Mouse (Mus musculus) spleen, adult 2 months (tissue): ENCODE data around the gene Slc44a1. TPM values are rescaled to one million over a fixed set of nuclear protein-coding genes. Genes with fewer than 3 reads are reported as not detected.

ENCODE experiments used
- DNase-seq, 2 experiments: peaks; one replicate each; pipeline versions ENCODE4 v3.0.0 to v3.0.0-alpha.2; 2012 to 2021; ENCODE audit warnings: low spot score in 2 of 2, low read depth in 1 of 2
- H3K27ac ChIP-seq: fragments of 200-500 bp; 2 replicates; pipeline ENCODE4 v1.5.1; 2012; ENCODE audit warnings: low read length, inconsistent platforms; ENCODE audit not compliant: insufficient read depth
- H3K27me3 ChIP-seq: fragments of 200-500 bp; 2 replicates; pipeline ENCODE4 v1.6.1; 2012; ENCODE audit warnings: mild to moderate bottlenecking, moderate library complexity, low read length, inconsistent platforms; ENCODE audit not compliant: control insufficient read depth, insufficient read depth
- H3K36me3 ChIP-seq: fragments of 200-500 bp; 2 replicates; pipeline ENCODE4 v1.6.1; 2012; ENCODE audit warnings: mild to moderate bottlenecking, low read length, inconsistent platforms; ENCODE audit not compliant: control insufficient read depth, insufficient read depth
- H3K4me1 ChIP-seq: fragments of 200-500 bp; 2 replicates; pipeline ENCODE4 v1.6.1; 2011; ENCODE audit warnings: inconsistent platforms; ENCODE audit not compliant: control insufficient read depth, insufficient read depth, insufficient read length
- H3K4me3 ChIP-seq: fragments of 200-500 bp; 2 replicates; pipeline ENCODE4 v1.5.1; 2011; ENCODE audit warnings: mild to moderate bottlenecking, inconsistent platforms; ENCODE audit not compliant: insufficient read depth, insufficient read length; ENCODE audit errors: extremely low read depth
- CTCF ChIP-seq: fragments of 200-500 bp; IDR thresholded peaks from 2 replicates; pipeline ENCODE4 v1.5.1; 2011; ENCODE audit warnings: mild to moderate bottlenecking, inconsistent platforms; ENCODE audit not compliant: insufficient read depth, insufficient read length, insufficient replicate concordance; ENCODE audit errors: extremely low read depth
- POLR2A ChIP-seq: fragments of 200-500 bp; IDR thresholded peaks from 2 replicates; pipeline ENCODE4 v1.6.1; 2011; ENCODE audit warnings: low read depth, low read length, inconsistent platforms
- WGBS: fragments of 180-500 bp; shearing (Covaris S2); methylation state at CpG from one replicate; pipeline ENCODE4 v1.1.7; 2018; 5-methylcytosine and 5-hydroxymethylcytosine counted together
- polyA plus RNA-seq: library from polyadenylated mRNA; depleted of rRNA; stranded (reverse); fragments of >200 nt; gene quantifications from 2 replicates; pipeline ENCODE4 v1.2.3, GENCODE M21; 2012

Slc44a1 gene
- polyA plus RNA-seq, 1 experiment: 10.3 TPM

GRCm38 (mm10) chr4:53487216-53488188, 47.3 kb downstream of the Slc44a1 start:
- no peak overlapping the region for H3K27ac ChIP-seq
- TF ChIP-seq POLR2A (no peak), CTCF (no peak)
- H3K4me1 ChIP-seq: peaks cover 7% of the 10 kb centered on the region

DNA sequence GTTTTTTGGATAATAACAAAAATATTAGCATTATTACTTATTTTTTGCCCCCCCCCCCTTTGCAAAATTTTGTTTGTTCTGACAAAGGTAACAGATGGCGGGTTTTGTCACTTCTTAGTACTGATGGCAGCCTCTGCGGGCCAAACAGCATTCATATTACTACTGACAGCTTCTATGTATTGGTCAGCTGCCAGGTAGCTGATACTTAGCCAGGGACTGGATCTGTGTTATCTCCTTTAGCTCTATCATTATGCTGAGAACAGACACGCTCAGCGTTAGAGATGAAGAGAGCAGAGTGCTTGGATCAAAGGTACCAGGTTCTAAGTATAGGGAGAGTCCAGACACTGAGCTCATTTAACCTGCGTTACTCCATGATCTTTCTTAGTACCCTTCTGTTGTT, 48.6 kb downstream of the Slc44a1 start:
- Histone ChIP-seq H3K27me3 (no peaks in the 10 kb centered on the region), H3K4me3 (no peak overlapping the region), H3K36me3 (no peaks in the 10 kb centered on the region), H3K27ac (no peak overlapping the region), H3K4me1 (peaks cover 7% of the 10 kb centered on the region)
- DNase-seq: no peak
- 90% methylated on average over 5 of the region's 5 CpGs for WGBS
- TF ChIP-seq POLR2A: no peak
- no peak for TF ChIP-seq CTCF

More at GRCm38 (mm10) chr4:53487216-53488188, 47.3 kb downstream of the Slc44a1 start:
- Histone ChIP-seq H3K36me3 (no peaks in the 10 kb centered on the region), H3K27me3 (no peaks in the 10 kb centered on the region), H3K4me3 (no peak overlapping the region)
- WGBS: 91% methylated on average over 12 of the region's 12 CpGs
- DNase-seq: no peak

DNA sequence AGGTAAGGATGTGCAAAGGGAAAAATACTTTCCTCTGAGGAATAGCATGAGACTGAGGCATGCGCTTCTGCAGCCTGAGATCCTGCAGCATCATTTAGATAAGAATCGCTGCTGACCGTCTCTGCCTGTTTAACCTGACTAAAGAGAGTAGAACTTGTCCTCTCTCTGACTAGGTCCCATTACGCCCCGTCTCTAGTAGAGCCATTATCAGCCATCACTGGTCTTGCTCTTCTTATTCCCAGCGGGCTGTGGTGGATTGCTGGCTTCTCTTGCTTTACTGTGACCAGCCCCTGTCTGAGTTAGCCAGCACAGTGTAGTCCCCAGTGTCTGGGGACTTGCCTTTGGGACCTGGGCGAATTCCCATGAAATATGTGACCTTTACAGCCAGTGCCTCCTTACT, 50.2 kb downstream of the Slc44a1 start:
- no peak overlapping the region for H3K4me3 ChIP-seq
- peaks cover 7% of the 10 kb centered on the region for H3K4me1 ChIP-seq
- no peak for DNase-seq
- WGBS: 97% methylated on average over 7 of the region's 7 CpGs
- H3K27me3 ChIP-seq: no peaks in the 10 kb centered on the region
- TF ChIP-seq CTCF (no peak), POLR2A (no peak)
- no peaks in the 10 kb centered on the region for H3K36me3 ChIP-seq
- H3K27ac ChIP-seq: no peak overlapping the region

DNA sequence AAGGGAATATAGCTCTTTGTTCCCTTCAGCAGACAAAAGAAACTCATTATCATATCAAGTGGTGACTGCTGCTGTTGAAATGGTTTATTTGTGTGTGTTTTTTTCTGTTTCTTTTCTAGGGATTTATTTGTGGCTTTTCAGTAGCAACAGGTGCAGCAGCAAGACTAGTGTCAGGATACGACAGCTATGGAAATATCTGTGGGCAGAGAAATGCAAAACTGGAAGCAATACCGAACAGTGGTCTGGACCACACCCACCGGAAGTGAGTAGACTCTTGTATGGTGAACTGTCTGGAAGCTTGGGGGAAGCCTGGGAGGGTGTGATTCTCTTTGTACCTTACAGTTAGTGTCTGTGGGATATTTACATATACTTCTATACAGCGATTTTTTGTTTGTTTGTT, 51.1 kb downstream of the Slc44a1 start:
- Histone ChIP-seq H3K4me3 (no peak overlapping the region), H3K27ac (no peak overlapping the region), H3K36me3 (no peaks in the 10 kb centered on the region), H3K4me1 (peaks cover 7% of the 10 kb centered on the region), H3K27me3 (no peaks in the 10 kb centered on the region)
- TF ChIP-seq CTCF (no peak), POLR2A (no peak)
- 26% methylated on average over 4 of the region's 4 CpGs for WGBS
- peak; percentile 40 to 53 for DNase-seq

DNA sequence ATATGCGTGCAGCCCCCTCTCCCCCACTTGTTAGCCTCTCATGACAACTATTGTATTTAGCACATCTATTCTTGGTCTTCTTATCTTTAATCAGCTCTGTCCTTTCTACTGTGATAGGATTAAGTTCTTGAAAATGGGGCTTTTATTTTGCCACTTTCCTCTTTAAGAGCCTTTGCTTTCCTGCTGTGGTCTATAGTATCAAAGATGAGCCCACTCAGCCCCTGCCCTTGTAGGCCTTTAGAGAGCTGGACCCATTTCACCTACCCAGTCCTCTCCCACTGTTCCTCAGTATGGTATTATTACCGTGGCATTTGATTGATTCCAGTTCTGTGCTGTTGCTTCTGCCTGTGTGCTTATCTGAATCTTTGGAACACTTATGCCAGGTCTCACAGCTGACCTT, 55.4 kb downstream of the Slc44a1 start:
- Histone ChIP-seq H3K27me3 (no peaks in the 10 kb centered on the region), H3K4me3 (no peak overlapping the region), H3K27ac (no peak overlapping the region), H3K4me1 (peaks cover 6% of the 10 kb centered on the region), H3K36me3 (no peaks in the 10 kb centered on the region)
- WGBS: 84% methylated on average over 2 of the region's 2 CpGs
- TF ChIP-seq POLR2A (no peak), CTCF (no peak)
- DNase-seq: no peak

GRCm38 (mm10) chr4:53502764-53503163, 62.6 kb downstream of the Slc44a1 start:
- WGBS: 96% methylated on average over 2 of the region's 2 CpGs
- Histone ChIP-seq H3K27ac (no peak overlapping the region), H3K4me1 (no peaks in the 10 kb centered on the region), H3K4me3 (no peak overlapping the region), H3K27me3 (no peaks in the 10 kb centered on the region), H3K36me3 (no peaks in the 10 kb centered on the region)
- TF ChIP-seq POLR2A: no peak
- no peak for TF ChIP-seq CTCF
- DNase-seq: no peak

DNA sequence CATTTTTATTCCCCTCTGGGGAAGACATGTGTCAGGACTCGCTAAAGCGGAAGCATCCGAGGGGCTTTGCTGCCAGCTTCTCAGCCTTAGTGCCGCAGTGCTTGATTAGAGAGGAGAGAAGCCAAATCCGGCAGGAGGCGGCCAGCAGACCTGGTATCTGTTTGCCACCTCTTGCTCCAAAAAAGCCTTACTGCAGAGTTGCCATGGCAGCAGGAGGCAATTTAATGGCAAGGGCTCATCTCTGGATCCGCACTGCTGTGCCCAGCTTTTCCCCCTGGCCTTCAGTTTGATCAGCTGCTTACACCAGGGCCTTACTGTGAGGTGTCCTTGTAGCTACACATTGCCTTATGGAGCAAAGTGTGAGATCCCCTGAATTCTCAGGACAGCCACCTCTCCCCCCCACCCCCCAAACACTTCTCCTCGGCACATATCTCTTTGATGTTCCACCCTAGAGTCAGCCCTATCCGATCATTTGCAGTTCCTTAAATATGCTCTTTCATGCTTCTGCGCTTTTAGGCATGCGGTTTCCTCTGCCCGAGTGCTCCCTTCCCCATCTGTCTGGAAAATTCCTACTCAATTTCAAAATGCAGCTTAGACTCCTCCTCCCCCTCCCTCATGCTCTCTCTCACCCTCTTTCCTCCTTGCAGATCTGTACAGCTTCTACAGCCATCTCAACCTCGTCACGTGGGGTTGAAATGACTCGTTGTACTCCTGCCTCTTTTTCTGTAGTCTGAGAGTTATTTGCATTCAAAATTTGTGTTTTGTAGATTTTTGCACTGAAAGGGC, 72.1 kb downstream of the Slc44a1 start:
- Histone ChIP-seq H3K27ac (no peak overlapping the region), H3K4me3 (no peak overlapping the region), H3K36me3 (no peaks in the 10 kb centered on the region)

More for the DNA sequence above, 72.1 kb downstream of the Slc44a1 start:
- H3K4me1 ChIP-seq: peaks cover 15% of the 10 kb centered on the region
- 43% methylated on average over 15 of the region's 15 CpGs for WGBS
- DNase-seq: peak in 1 of 2 experiments; percentile 3
- no peak for TF ChIP-seq CTCF
- TF ChIP-seq POLR2A: no peak
- no peaks in the 10 kb centered on the region for H3K27me3 ChIP-seq
